Mouse (Mus musculus) midbrain, embryonic 15.5 days (tissue): ENCODE measurements around the gene Pon3. TPM values are rescaled to one million over a fixed set of nuclear protein-coding genes. Genes with fewer than 3 reads are reported as not detected.
A peak's percentile ranks its signal among the peaks of the same experiment; 100 is the strongest.

Experiments
- ATAC-seq: fragments of 200-750 bp; cut with Nextera tagmentation; replicated peaks from 2 replicates; pipeline ENCODE4 v1.8.0; 2017; ENCODE audit warnings: moderate TSS enrichment
- H3K27ac ChIP-seq: fragments of 300-500 bp; sonication (generic); 2 replicates; pipeline ENCODE4 v1.5.1; 2015; ENCODE audit warnings: mild to moderate bottlenecking, inconsistent platforms
- H3K27me3 ChIP-seq: fragments of 300-500 bp; sonication (generic); replicated peaks from 2 replicates; pipeline ENCODE4 v1.6.1; 2015; ENCODE audit warnings: inconsistent platforms
- H3K36me3 ChIP-seq: fragments of 300-500 bp; sonication (generic); replicated peaks from 2 replicates; pipeline ENCODE4 v1.6.1; 2015; ENCODE audit warnings: inconsistent platforms
- H3K4me1 ChIP-seq: fragments of 300-500 bp; sonication (generic); 2 replicates; pipeline ENCODE4 v1.6.1; 2015; ENCODE audit warnings: inconsistent platforms
- H3K4me2 ChIP-seq: fragments of 300-500 bp; sonication (generic); 2 replicates; pipeline ENCODE4 v1.6.1; 2015; ENCODE audit warnings: inconsistent platforms, mild to moderate bottlenecking, moderate library complexity
- H3K4me3 ChIP-seq: fragments of 300-500 bp; sonication (generic); 2 replicates; pipeline ENCODE4 v1.5.1; 2015; ENCODE audit warnings: mild to moderate bottlenecking, inconsistent platforms
- H3K9ac ChIP-seq: fragments of 300-500 bp; sonication (generic); 2 replicates; pipeline ENCODE4 v1.6.1; 2015; ENCODE audit warnings: mild to moderate bottlenecking, inconsistent platforms
- H3K9me3 ChIP-seq: fragments of 300-500 bp; sonication (generic); 2 replicates; pipeline ENCODE4 v1.6.1; 2016; ENCODE audit warnings: inconsistent platforms
- WGBS: fragments of 180-500 bp; shearing (Covaris S2); methylation state at CpG from one replicate; pipeline ENCODE4 v1.1.7; 2015; ENCODE audit warnings: mixed read lengths; 5-methylcytosine and 5-hydroxymethylcytosine counted together
- polyA plus RNA-seq: library from polyadenylated mRNA; unstranded; fragments of >200 nt; fragmentation: Nextera tagmentation; extraction: Ambion mirVana; gene quantifications from 2 replicates; pipeline ENCODE4 v1.2.1, GENCODE M21; 2015

The Pon3 gene
- polyA plus RNA-seq, 1 experiment from 2014 or later = 4.6 TPM

DNA sequence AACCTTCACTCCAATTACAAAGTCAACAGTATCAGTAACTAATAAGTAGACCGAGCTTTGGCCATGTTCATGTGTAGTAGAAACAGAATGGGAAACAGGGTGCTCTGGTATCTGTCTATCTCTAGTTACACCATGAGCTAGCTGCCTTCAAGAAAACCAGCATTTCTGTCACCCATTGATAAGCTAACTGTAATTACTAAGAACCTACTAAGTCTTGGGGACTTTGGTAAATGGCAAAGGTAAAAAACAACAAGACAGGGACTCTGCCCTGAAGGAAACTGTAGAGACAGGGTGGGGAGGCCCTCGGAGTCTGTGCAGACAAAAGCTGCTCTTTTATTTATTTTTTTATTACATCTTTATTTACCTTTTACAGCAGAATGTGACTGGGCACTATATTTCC, 31.3 kb upstream of the Pon3 start:
- no peak overlapping the region for H3K4me2 ChIP-seq
- H3K27me3 ChIP-seq = no peaks in the 10 kb centered on the region
- H3K4me3 ChIP-seq = no peak overlapping the region
- H3K9ac ChIP-seq = no peak overlapping the region
- WGBS = 82% methylated on average over 2 of the region's 2 CpGs
- H3K36me3 ChIP-seq = no peaks in the 10 kb centered on the region
- no peak for ATAC-seq
- no peaks in the 10 kb centered on the region for H3K9me3 ChIP-seq
- no peak overlapping the region for H3K27ac ChIP-seq
- 0 out of 2 replicates have a peak, but pooled peaks cover 3% of the 10 kb centered on the region for H3K4me1 ChIP-seq

DNA sequence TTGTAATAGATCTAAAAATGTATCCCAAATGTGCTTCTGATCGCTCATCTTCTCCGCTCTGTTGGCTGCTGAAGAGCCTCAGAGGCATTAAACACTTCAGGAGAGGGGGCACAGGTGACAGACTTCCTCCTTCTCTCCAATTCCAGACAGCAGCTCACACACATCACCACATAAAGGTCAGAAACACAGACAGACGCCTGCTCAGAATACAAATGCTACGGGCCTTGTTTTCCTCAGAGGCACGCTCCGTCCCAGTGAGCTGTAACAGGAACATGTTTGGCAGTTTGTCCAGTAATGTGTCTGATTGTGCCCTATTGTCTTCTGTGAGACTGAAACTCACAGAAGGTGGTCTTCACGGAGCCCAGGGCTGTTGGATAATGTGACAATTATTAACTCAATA, 26.3 kb upstream of the Pon3 start:
- WGBS = 56% methylated on average over 7 of the region's 7 CpGs
- Histone ChIP-seq H3K27me3 (no peaks in the 10 kb centered on the region), H3K9ac (no peak overlapping the region), H3K4me3 (no peak overlapping the region), H3K4me2 (no peak overlapping the region), H3K9me3 (no peaks in the 10 kb centered on the region), H3K4me1 (0 out of 2 replicates have a peak, but pooled peaks cover 3% of the 10 kb centered on the region), H3K36me3 (no peaks in the 10 kb centered on the region), H3K27ac (no peak overlapping the region)
- no peak; the same call in 1 of the 2 replicates for ATAC-seq

DNA sequence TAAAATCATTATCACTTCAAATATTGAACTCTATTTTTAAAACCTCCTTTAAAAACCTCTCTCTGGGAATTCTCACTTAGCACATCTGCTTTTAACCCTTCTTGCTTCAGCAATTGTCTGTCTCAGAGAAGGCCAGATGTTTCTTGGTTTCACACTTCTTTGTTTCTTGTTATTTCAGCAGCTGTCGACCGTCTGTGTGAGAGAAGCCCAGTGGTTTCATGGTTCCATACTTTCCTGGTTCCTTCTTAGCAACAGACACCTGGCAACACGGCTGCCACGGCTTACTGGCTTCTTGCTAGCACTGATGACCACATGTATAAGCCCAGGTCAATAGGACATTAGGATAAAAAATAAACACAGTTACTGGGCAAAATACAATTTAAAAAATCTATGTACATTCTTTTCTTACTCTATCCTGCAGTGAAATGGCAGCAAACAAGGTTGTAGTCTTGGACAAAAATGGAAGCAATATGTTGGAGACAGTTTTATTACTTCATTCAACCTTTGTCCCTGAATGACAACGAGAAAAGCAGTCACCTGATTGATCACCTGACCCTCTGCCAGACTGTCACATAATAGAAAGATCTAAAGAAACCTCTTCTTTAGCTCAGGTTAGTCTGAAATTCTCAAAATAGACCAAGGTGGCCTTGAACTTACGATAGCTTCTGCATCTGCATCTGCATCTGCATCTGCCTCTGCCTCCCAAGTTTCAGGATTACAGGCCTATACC, 24.7 kb upstream of the Pon3 start:
- no peaks in the 10 kb centered on the region for H3K27me3 ChIP-seq
- no peaks in the 10 kb centered on the region for H3K9me3 ChIP-seq
- H3K9ac ChIP-seq = no peak overlapping the region
- no peak overlapping the region for H3K27ac ChIP-seq
- no peak for ATAC-seq
- no peak overlapping the region for H3K4me2 ChIP-seq
- H3K4me3 ChIP-seq = no peak overlapping the region
- no peaks in the 10 kb centered on the region for H3K36me3 ChIP-seq
- 0 out of 2 replicates have a peak, but pooled peaks cover 3% of the 10 kb centered on the region for H3K4me1 ChIP-seq
- 65% methylated on average over 6 of the region's 6 CpGs for WGBS

DNA sequence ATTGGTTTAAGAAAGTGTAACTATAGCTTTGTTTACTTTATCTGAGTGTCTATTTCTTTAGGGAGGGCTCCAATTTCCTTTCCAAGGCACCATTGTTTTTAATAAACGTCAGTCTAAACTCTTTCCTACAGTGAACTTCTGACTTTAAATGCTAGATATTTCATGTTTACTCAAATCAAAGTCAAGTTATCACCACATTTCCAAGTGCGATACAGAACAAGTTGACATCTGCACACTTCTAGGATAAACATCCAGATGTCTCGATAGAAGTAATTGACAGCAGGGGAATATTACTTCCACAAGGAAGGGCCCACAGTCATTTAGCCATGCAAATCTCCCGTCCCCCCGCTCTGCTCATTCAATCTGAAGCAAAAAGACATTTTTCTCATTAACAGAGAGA, 21.9 kb upstream of the Pon3 start:
- no peak overlapping the region for H3K4me3 ChIP-seq
- H3K36me3 ChIP-seq = no peaks in the 10 kb centered on the region
- H3K27me3 ChIP-seq = no peaks in the 10 kb centered on the region
- no peak overlapping the region for H3K27ac ChIP-seq
- H3K4me2 ChIP-seq = no peak overlapping the region
- WGBS = 57% methylated on average over 5 of the region's 5 CpGs
- no peak for ATAC-seq
- 0 out of 2 replicates have a peak, but pooled peaks cover 3% of the 10 kb centered on the region for H3K4me1 ChIP-seq
- no peak overlapping the region for H3K9ac ChIP-seq
- no peaks in the 10 kb centered on the region for H3K9me3 ChIP-seq

DNA sequence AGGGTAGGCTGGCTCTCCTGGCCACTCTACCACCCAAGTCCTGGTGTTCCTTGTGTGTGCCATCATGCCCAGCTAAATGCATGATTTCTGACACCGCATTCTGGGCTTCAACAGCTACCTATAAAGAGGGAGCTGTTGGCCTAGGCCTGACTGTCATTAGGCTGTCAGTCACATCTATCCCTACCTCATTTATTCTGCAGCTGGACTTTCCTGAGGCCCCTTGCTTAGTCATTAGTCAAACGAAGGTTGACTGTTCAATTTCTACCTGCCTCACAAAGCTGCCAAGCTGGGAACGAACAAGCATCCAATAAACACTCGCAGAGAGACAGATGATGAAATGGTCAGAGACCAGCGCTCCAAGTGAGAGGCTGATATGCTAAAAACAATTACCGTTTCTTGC, 13.6 kb upstream of the Pon3 start:
- ATAC-seq = 0 out of 2 replicates have a peak, but pooled peaks have one; percentile 45

DNA sequence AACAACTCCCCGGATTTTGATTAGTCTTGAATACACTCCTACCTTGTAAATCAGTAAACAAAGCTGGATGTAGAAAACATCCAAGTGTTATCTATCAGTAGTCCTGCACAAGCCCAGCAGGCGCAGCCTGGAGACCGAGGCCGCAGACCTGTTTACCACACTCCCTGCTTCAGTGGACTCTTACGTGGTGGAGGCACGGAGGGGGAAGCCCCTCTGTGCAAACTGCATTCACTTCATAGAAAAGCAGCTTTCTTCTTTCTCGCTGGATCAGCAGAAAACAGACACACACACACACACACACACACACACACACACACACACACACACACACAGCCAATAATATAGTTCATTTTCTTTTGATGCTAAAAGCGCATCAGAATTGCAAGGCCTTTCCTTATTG, 8.7 kb upstream of the Pon3 start:
- WGBS = 71% methylated on average over 8 of the region's 8 CpGs
- no peak overlapping the region for H3K4me2 ChIP-seq
- no peaks in the 10 kb centered on the region for H3K36me3 ChIP-seq
- H3K4me1 ChIP-seq = no peaks in the 10 kb centered on the region
- no peak for ATAC-seq
- H3K9me3 ChIP-seq = no peaks in the 10 kb centered on the region
- H3K27me3 ChIP-seq = no peaks in the 10 kb centered on the region
- no peak overlapping the region for H3K9ac ChIP-seq
- no peak overlapping the region for H3K4me3 ChIP-seq
- no peak overlapping the region for H3K27ac ChIP-seq

More for the DNA sequence above, 13.6 kb upstream of the Pon3 start:
- 76% methylated on average over 6 of the region's 6 CpGs for WGBS
- Histone ChIP-seq H3K4me1 (no peaks in the 10 kb centered on the region), H3K9me3 (no peaks in the 10 kb centered on the region), H3K27ac (no peak overlapping the region), H3K9ac (no peak overlapping the region), H3K36me3 (no peaks in the 10 kb centered on the region), H3K4me3 (no peak overlapping the region), H3K27me3 (no peaks in the 10 kb centered on the region), H3K4me2 (no peak overlapping the region)

DNA sequence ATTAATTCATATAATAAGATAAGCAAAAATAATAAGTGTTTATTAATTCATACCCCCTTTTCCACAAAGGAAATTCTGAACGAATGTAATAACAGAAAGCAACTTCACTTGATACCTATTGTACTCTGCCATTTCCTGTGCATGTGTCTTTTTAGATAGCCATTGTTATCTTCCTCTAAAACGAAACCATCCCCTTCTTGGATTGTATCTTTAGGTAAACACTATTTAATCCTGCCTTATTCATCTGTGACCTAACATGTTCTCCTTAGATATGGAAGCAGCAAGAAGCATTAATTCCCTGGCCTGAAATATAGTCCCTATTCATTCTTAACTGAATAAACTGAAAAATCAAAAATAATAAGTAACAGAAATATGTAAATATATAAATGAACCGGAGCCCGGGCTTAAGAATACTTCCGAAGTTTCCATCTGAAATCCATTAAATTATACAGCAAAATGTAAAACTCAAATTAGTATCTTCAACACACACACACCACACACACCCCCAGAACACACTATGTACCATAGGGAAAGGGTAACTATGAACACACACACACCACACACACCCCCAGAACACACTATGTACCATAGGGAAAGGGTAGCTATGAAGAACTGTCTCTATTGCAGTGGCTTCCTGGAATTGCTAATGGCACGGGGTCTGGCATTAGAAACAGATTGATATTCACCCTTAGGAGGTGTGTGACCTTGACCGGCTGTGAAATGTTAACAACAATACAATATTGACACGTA, 7.3 kb upstream of the Pon3 start:
- H3K36me3 ChIP-seq = no peaks in the 10 kb centered on the region
- no peak overlapping the region for H3K9ac ChIP-seq
- no peak overlapping the region for H3K27ac ChIP-seq
- no peaks in the 10 kb centered on the region for H3K4me1 ChIP-seq
- no peaks in the 10 kb centered on the region for H3K27me3 ChIP-seq
- 0 out of 2 replicates have a peak, but pooled peaks have one; percentile 39 for ATAC-seq
- H3K4me3 ChIP-seq = no peak overlapping the region
- no peak overlapping the region for H3K4me2 ChIP-seq
- WGBS = 74% methylated on average over 8 of the region's 8 CpGs
- H3K9me3 ChIP-seq = no peaks in the 10 kb centered on the region

DNA sequence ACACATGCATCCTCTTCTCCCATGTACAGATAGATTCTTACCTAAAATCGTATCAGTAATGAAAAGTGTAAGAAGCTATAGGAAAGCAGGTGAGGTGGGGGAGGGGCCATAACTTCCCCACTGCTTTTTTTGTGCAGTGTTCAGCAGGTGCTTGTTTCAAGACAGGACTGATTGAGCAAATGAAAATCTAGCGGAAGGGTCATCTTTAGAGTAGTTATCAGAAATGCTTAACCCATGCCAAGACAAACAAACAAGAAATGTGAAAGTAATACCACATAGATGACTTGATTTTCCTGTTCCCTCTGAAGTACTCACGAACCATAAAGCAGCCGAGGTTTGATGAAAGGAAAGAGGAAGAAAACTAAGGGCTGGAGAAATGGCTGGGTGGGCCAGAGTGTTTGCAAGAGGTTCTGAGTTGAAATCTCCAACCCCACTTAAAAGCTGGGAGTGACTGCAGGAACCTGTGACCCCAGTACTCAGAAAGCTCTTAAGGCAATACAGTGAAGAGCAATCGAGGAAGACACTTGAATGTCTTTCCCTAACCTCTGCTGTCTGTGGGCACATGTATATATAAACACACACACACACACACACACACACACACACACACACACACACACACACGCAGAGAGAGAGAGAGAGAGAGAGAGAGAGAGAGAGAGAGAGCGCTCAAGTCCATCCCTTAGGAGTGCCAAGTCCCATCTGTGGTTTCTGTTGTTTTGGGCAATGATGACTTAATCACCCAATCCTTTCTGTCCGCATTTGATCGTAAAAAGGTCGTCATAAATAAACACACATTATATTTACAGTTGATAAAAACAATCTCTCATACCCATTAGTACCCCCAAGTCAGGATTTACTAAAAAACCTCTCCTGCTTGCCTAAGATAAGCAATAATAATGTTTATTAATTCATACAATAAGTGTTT, 6.5 kb upstream of the Pon3 start:
- Histone ChIP-seq H3K27ac (no peak overlapping the region), H3K27me3 (no peaks in the 10 kb centered on the region), H3K4me1 (no peaks in the 10 kb centered on the region), H3K9me3 (no peaks in the 10 kb centered on the region), H3K9ac (no peak overlapping the region), H3K4me3 (no peak overlapping the region), H3K36me3 (no peaks in the 10 kb centered on the region), H3K4me2 (no peak overlapping the region)
- WGBS = 77% methylated on average over 9 of the region's 10 CpGs
- no peak for ATAC-seq

DNA sequence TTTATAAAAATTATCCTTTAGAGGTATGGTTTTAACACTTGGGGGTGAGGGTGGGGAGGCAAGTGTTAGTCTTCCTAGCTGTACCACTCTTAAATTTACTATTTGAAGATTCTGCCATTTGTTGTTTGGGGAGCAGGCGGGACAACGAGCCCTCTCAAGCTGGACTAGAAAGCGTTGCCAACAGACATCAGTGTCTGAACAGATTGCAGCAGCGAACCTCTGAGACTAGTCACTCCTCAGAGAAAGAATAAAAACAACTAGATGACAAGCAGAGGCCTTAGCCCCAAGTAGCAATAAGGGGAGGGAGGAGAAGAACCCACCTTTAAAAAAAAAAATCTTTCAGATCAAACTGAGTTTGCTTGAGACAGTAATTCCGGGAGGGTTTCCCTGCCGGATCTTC, 795 bp downstream of the Pon3 start:
- Histone ChIP-seq H3K9me3 (no peaks in the 10 kb centered on the region), H3K4me1 (peaks cover 5% of the 10 kb centered on the region; the same call in 1 of the 2 replicates), H3K27me3 (no peaks in the 10 kb centered on the region), H3K4me3 (no peak overlapping the region), H3K4me2 (peak overlapping the region; percentile 44; the same call in 1 of the 2 replicates), H3K36me3 (no peaks in the 10 kb centered on the region), H3K9ac (no peak overlapping the region), H3K27ac (no peak overlapping the region)
- ATAC-seq = no peak
- WGBS = 60% methylated on average over 6 of the region's 6 CpGs

DNA sequence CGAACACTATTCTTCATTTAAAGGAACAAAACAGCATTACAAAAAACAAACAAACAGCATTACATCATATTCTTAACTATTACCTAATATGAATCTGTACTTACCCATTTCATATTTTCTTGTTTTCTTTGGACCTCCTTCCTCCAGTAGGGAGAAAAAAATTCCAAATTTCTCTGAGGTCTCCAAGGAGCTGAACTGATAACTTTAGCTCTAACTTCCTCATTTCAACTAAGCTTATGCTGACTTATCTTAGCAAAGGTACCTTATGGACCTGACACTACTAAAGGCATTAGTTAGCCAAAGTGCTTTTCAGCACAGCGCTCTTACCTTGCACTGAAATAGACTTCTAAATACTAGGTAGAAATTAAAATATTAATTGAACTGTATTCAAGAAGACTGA, 1.2 kb downstream of the Pon3 start:
- H3K27me3 ChIP-seq = no peaks in the 10 kb centered on the region
- 96% methylated on average over 2 of the region's 2 CpGs for WGBS
- no peaks in the 10 kb centered on the region for H3K9me3 ChIP-seq
- no peak overlapping the region for H3K4me3 ChIP-seq
- ATAC-seq = no peak
- no peaks in the 10 kb centered on the region for H3K36me3 ChIP-seq
- no peak overlapping the region for H3K9ac ChIP-seq
- H3K27ac ChIP-seq = no peak overlapping the region
- peaks cover 5% of the 10 kb centered on the region; the same call in 1 of the 2 replicates for H3K4me1 ChIP-seq
- H3K4me2 ChIP-seq = no peak overlapping the region

DNA sequence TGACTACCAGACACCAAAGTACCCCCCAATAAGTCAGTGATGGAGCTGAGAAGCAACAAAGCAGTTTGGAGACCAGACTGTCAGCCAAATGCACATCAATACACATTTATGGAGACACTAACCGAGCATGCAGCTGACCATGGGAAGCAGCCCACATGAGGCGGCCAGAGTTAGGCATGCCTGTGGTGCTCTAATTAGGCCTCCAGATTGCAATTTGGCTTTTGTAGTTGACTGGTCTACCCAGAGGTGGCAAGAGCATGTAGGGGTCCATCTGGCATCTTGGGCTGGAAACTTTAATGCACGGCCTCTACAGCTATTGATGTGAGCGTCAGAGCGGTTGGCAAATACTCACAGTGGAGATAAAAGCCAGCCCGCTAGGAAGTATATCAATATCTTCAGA, 10.2 kb downstream of the Pon3 start:
- Histone ChIP-seq H3K27me3 (no peaks in the 10 kb centered on the region), H3K36me3 (no peaks in the 10 kb centered on the region), H3K4me3 (no peak overlapping the region), H3K4me1 (no peaks in the 10 kb centered on the region), H3K4me2 (no peak overlapping the region), H3K9ac (no peak overlapping the region), H3K27ac (no peak overlapping the region), H3K9me3 (no peaks in the 10 kb centered on the region)
- 91% methylated on average over 6 of the region's 6 CpGs for WGBS
- no peak for ATAC-seq

DNA sequence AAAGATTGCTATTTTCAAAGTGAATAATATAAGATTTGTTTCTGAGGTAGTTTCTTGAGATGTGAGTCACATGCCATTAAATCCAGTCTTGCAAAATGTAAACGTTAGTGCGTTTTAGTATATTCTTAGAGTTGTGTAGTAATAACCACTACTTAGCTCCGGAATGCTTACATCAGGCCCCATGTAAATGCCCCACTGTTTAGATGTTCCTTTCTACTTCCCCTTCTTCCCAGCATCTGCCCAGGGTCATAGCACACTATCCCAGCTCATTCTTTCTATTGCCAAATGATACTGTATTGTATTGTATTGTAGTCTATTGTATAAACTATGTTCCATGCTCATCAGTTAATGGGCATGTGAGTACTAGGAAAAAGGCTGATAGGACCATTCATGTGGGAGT, 17.3 kb downstream of the Pon3 start:
- no peak for ATAC-seq
- no peaks in the 10 kb centered on the region for H3K9me3 ChIP-seq
- H3K9ac ChIP-seq = no peak overlapping the region
- 95% methylated on average over 3 of the region's 3 CpGs for WGBS
- no peak overlapping the region for H3K4me2 ChIP-seq
- H3K36me3 ChIP-seq = no peaks in the 10 kb centered on the region
- H3K27me3 ChIP-seq = no peaks in the 10 kb centered on the region
- no peaks in the 10 kb centered on the region for H3K4me1 ChIP-seq
- no peak overlapping the region for H3K4me3 ChIP-seq
- H3K27ac ChIP-seq = no peak overlapping the region
